Mouse (Mus musculus) midbrain, embryonic 11.5 days (tissue): ENCODE measurements around the gene Klc2. TPM values are rescaled to one million over a fixed set of nuclear protein-coding genes. Genes with fewer than 3 reads are reported as not detected.
A peak's percentile ranks its signal among the peaks of the same experiment; 100 is the strongest.

ENCODE experiments used
- ATAC-seq: fragments of 200-750 bp; cut with Nextera tagmentation; 2 replicates; pipeline ENCODE4 v1.8.0; 2017; ENCODE audit warnings: moderate TSS enrichment, moderate library complexity; ENCODE audit not compliant: low FRiP score
- DNase-seq: peaks from one replicate; pipeline ENCODE4 v3.0.0; 2015; ENCODE audit warnings: low spot score; ENCODE audit errors: missing footprints
- H3K27ac ChIP-seq: fragments of 300-500 bp; sonication (generic); 2 replicates; pipeline ENCODE4 v1.5.1; 2014; ENCODE audit warnings: low read depth, low read length
- H3K27me3 ChIP-seq: fragments of 300-500 bp; sonication (generic); 2 replicates; pipeline ENCODE4 v1.6.1; 2014; ENCODE audit warnings: mild to moderate bottlenecking, low read length, moderate library complexity, mixed read lengths; ENCODE audit not compliant: control insufficient read depth, insufficient read depth
- H3K36me3 ChIP-seq: fragments of 300-500 bp; sonication (generic); 2 replicates; pipeline ENCODE4 v1.6.1; 2014; ENCODE audit warnings: mild to moderate bottlenecking, low read length, moderate library complexity, mixed read lengths; ENCODE audit not compliant: control insufficient read depth, insufficient read depth
- H3K4me1 ChIP-seq: fragments of 300-500 bp; sonication (generic); 2 replicates; pipeline ENCODE4 v1.6.1; 2014; ENCODE audit warnings: low read length; ENCODE audit not compliant: control insufficient read depth, insufficient read depth
- H3K4me2 ChIP-seq: fragments of 300-500 bp; sonication (generic); 2 replicates; pipeline ENCODE4 v1.6.1; 2014; ENCODE audit warnings: mild to moderate bottlenecking, moderate library complexity
- H3K4me3 ChIP-seq: fragments of 300-500 bp; sonication (generic); 2 replicates; pipeline ENCODE4 v1.5.1; 2014; ENCODE audit warnings: low read depth, low read length
- H3K9ac ChIP-seq: fragments of 300-500 bp; sonication (generic); 2 replicates; pipeline ENCODE4 v1.6.1; 2014; ENCODE audit warnings: low read length
- H3K9me3 ChIP-seq: fragments of 300-500 bp; sonication (generic); 2 replicates; pipeline ENCODE4 v1.6.1; 2016; ENCODE audit warnings: low read length; ENCODE audit not compliant: control insufficient read depth
- WGBS: fragments of 180-500 bp; shearing (Covaris S2); extraction: QIAGEN DNeasy Blood & Tissue Kit; methylation state at CpG from one replicate; pipeline ENCODE4 v1.1.7; 2014; 5-methylcytosine and 5-hydroxymethylcytosine counted together
- polyA plus RNA-seq: library from polyadenylated mRNA; unstranded; fragments of >200 nt; fragmentation: Nextera tagmentation; extraction: Ambion mirVana; gene quantifications from 2 replicates; pipeline ENCODE4 v1.2.1, GENCODE M21; 2014

The Klc2 gene
- polyA plus RNA-seq, 1 experiment from 2014 or later, result 25.0 TPM

DNA sequence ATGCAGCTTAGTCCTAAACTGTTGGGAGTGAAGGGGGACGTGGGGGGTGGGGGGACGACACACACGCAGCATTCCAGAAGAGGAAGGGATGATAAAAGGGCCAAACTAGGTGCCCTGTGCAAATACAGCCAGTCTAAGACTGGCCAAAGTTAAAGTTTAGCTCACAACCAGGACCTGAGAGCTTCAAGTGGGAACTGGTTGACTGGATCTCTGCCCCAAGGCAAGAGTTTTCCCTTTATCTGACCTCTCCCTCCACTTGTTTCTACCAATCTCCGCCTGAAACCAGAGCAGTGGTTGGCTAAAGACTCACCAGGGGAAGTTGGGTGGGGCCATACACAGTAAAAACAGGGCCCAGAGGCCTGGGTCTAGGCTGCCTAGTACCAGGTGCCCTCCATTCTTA lies 9.7 kb downstream of the Klc2 start:
- H3K9me3 ChIP-seq, result no peaks in the 10 kb centered on the region
- H3K4me1 ChIP-seq, result peaks cover 7% of the 10 kb centered on the region
- no peak overlapping the region for H3K4me3 ChIP-seq
- no peak overlapping the region for H3K27ac ChIP-seq
- H3K36me3 ChIP-seq, result peaks cover 24% of the 10 kb centered on the region
- ATAC-seq (no peak), DNase-seq (no peak)
- no peak overlapping the region; the same call in 1 of the 2 replicates for H3K9ac ChIP-seq
- H3K27me3 ChIP-seq, result no peaks in the 10 kb centered on the region
- H3K4me2 ChIP-seq, result no peak overlapping the region
- 71% methylated on average over 4 of the region's 4 CpGs for WGBS

DNA sequence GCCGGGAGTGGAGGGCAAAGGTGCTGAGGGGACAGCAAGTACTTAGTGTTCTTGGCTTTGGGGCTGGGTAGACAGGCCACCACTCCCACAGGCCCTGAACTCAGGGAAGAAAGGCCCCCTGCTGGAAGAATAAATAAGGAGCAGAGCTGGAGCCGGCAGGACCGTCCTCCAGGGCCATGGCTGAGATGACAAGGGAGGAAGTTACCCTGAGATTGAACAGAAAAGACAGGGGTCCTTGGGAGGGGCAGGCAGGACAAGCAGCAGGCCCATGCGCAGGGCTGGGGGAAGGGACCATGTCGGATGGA lies 10.1 kb downstream of the Klc2 start:
- WGBS, result 23% methylated on average over 5 of the region's 5 CpGs
- no peak overlapping the region for H3K4me3 ChIP-seq
- H3K9me3 ChIP-seq, result no peaks in the 10 kb centered on the region
- H3K27ac ChIP-seq, result no peak overlapping the region
- no peaks in the 10 kb centered on the region for H3K27me3 ChIP-seq
- no peak overlapping the region for H3K4me2 ChIP-seq
- no peak for ATAC-seq
- DNase-seq, result peak; percentile 84
- H3K9ac ChIP-seq, result no peak overlapping the region; the same call in 1 of the 2 replicates
- peaks cover 23% of the 10 kb centered on the region for H3K36me3 ChIP-seq
- peaks cover 7% of the 10 kb centered on the region for H3K4me1 ChIP-seq

DNA sequence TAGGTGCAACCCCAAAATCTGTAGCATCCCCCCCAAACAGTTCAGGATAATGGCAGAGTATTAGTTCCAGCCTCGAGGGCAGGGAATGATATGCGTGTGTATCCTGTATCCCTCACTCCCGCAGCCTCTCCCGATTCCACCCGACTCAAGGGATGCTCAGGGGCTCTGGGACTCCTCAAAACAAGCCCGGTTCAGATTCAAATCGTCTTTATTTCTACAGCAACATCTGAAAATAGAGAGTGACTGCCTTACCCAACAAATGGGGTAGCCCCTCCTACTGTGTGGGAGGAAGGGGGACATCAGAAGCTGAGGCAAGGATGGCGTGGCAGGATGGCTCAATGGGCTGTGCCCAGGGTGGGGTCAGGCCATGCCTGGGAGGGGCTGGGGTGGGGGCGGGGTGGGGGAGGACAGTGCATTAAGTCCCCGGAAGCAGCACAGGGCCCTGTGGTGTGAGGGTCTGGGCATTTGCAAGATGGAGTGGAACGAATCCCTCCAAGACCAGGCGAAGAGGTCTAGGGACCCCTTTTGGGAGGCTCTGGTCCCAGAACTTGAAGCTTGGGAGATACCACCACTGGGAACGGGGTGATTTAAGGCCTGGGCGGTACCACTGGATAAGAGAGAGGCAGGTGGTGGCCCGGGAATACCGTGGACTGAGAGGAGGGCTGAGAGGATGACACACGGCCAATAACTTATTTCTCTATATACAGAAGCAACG lies 10.6 kb downstream of the Klc2 start:
- peaks cover 7% of the 10 kb centered on the region for H3K4me1 ChIP-seq
- H3K9ac ChIP-seq, result no peak overlapping the region
- WGBS, result 76% methylated on average over 17 of the region's 18 CpGs
- no peak for DNase-seq
- H3K27ac ChIP-seq, result no peak overlapping the region
- no peaks in the 10 kb centered on the region for H3K9me3 ChIP-seq
- no peak overlapping the region for H3K4me2 ChIP-seq
- H3K4me3 ChIP-seq, result no peak overlapping the region
- peak; percentile 10; the same call in 1 of the 2 replicates for ATAC-seq
- H3K36me3 ChIP-seq, result peaks cover 26% of the 10 kb centered on the region
- H3K27me3 ChIP-seq, result no peaks in the 10 kb centered on the region

- WGBS, result under 1% methylated on average over 46 of the region's 46 CpGs
- H3K36me3 ChIP-seq, result peaks cover 27% of the 10 kb centered on the region
- peak; percentile 95 for ATAC-seq
Measured at GRCm38 (mm10) chr19:5106731-5107191, 11.6 kb downstream of the Klc2 start, which contains the start of gene Rab1b. Gene Rab1b (minus strand): TSS chr19:5107072.

GRCm38 (mm10) chr19:5106074-5106473 lies 12.3 kb downstream of the Klc2 start:
- Histone ChIP-seq H3K4me1 (peaks cover 7% of the 10 kb centered on the region), H3K27me3 (no peaks in the 10 kb centered on the region), H3K4me2 (peak overlapping the region; percentile 95), H3K9ac (peak overlapping the region; percentile 91), H3K27ac (peak overlapping the region; percentile 85; the same call in 1 of the 2 replicates), H3K36me3 (peaks cover 21% of the 10 kb centered on the region), H3K9me3 (no peaks in the 10 kb centered on the region), H3K4me3 (peak overlapping the region; percentile 79)
- DNase-seq (no peak), ATAC-seq (no peak)
- 26% methylated on average over 9 of the region's 9 CpGs for WGBS

More at GRCm38 (mm10) chr19:5106731-5107191, 11.6 kb downstream of the Klc2 start, which contains the start of gene Rab1b:
- Histone ChIP-seq H3K9me3 (no peaks in the 10 kb centered on the region), H3K4me2 (peak within 1 kb of the TSS; percentile 95), H3K4me3 (peak within 1 kb of the TSS; percentile 79), H3K9ac (peak within 1 kb of the TSS; percentile 91), H3K4me1 (peaks cover 7% of the 10 kb centered on the region), H3K27ac (peak within 1 kb of the TSS; percentile 85), H3K27me3 (no peaks in the 10 kb centered on the region)
- peak; percentile 100 for DNase-seq

- H3K4me2 ChIP-seq, result peak within 1 kb of the TSS; percentile 99
- peak within 1 kb of the TSS; percentile 68 for H3K27ac ChIP-seq
- no peaks in the 10 kb centered on the region for H3K27me3 ChIP-seq
- WGBS, result 3% methylated on average over 46 of the region's 48 CpGs
- H3K4me3 ChIP-seq, result peak within 1 kb of the TSS; percentile 69
- H3K9me3 ChIP-seq, result no peaks in the 10 kb centered on the region
- ATAC-seq, result peak; percentile 65
- peaks cover 13% of the 10 kb centered on the region for H3K36me3 ChIP-seq
- peaks cover 48% of the 10 kb centered on the region for H3K4me1 ChIP-seq
- peak within 1 kb of the TSS; percentile 91 for H3K9ac ChIP-seq
- DNase-seq, result peak; percentile 98
Measured at GRCm38 (mm10) chr19:5098363-5099143, 19.8 kb downstream of the Klc2 start, which contains the start of gene Cnih2. Gene Cnih2 (minus strand): TSS chr19:5098521.

DNA sequence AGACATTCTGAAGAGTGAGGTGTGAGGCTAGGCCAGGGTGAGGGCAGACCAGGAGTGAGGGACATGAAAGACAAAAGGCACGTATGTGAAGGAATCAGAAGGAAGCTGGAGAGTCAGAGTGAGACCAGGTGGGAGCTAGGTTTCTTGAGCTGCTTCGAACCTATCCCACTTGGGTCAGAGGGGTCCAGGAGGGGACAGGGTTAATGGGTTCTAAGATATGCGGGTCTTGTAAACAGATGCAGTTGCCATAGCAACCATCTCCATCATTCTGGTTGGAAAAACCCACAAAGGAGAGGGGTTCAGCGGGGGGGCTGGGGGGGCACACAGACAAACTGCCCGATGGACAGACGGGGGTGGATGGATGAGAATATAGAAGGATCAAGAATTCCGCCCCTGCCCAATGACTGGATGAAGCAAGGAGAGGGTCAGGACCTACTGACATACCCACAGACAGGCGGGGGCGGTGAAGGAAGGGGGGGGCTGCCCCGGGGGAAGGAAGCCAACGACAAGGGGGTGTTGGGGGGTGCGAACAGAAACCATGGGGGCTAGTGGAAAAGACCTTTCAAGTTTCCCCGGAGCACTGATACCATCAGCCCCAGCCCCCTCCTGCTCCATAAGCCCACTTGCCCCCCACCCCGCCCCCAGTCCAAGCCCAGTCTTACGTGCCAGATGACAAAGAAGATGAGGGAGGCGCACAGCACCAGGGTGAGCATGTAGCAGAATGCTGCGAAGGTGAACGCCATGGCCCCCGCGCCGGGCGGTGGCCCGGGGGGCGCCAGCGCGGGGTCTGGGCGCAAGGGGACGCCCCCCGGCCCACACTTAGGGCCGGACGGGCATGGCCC lies 20.6 kb downstream of the Klc2 start:
- H3K9me3 ChIP-seq, result no peaks in the 10 kb centered on the region
- H3K4me1 ChIP-seq, result peaks cover 48% of the 10 kb centered on the region
- ATAC-seq (peak; percentile 10), DNase-seq (peak; percentile 93)
- no peaks in the 10 kb centered on the region for H3K27me3 ChIP-seq
- WGBS, result 2% methylated on average over 29 of the region's 31 CpGs
- H3K4me2 ChIP-seq, result peak overlapping the region; percentile 99
- H3K9ac ChIP-seq, result peak overlapping the region; percentile 91
- H3K27ac ChIP-seq, result peak overlapping the region; percentile 68
- peaks cover 11% of the 10 kb centered on the region; the same call in 1 of the 2 replicates for H3K36me3 ChIP-seq
- peak overlapping the region; percentile 69 for H3K4me3 ChIP-seq

DNA sequence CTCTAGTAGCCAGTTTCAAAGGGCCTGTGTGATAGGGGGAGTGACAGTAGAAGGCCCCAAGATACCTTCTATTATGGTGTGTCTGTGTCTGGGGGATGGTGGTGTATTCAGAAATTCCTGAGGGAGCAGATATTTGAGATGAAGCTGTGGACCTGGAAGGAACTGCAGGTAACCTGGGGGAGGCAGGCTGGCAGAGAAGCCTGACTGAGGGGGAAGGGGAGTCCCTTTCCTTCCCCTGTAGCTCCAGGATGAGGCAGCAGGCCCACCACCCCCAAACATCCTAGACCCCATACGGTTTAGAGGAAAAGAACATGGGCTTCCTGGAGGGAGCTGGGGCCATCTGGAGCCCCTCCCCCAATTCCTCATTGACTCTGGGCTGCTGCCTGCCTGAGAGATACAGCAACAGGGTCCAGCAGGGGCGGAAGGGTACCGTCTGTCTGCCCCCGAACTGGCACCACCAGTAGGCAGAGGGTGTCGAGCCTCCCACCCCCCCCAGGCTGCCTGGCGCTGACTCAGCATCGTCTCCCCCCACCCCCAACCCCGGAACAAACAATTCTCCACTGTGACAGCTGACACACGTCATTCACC lies 22.4 kb downstream of the Klc2 start:
- Histone ChIP-seq H3K27me3 (no peaks in the 10 kb centered on the region), H3K4me3 (peak overlapping the region; percentile 69; the same call in 1 of the 2 replicates), H3K9me3 (no peaks in the 10 kb centered on the region), H3K9ac (peak overlapping the region; percentile 91), H3K36me3 (peaks cover 6% of the 10 kb centered on the region; the same call in 1 of the 2 replicates), H3K27ac (peak overlapping the region; percentile 13; the same call in 1 of the 2 replicates), H3K4me2 (peak overlapping the region; percentile 99), H3K4me1 (peaks cover 48% of the 10 kb centered on the region)
- peak; percentile 90 for DNase-seq
- 14% methylated on average over 9 of the region's 9 CpGs for WGBS
- no peak for ATAC-seq
